Mouse (Mus musculus) heart, embryonic 12.5 days (tissue): ENCODE data around the gene Apol7e. TPM values are rescaled to one million over a fixed set of nuclear protein-coding genes. Genes with fewer than 3 reads are reported as not detected.

ENCODE experiments used
- ATAC-seq: fragments of 200-750 bp; cut with Nextera tagmentation; 2 replicates; pipeline ENCODE4 v1.8.0; 2017; ENCODE audit warnings: moderate TSS enrichment, moderate library complexity; ENCODE audit not compliant: insufficient number of reproducible peaks, low FRiP score
- H3K27ac ChIP-seq: fragments of 300-500 bp; sonication (generic); 2 replicates; pipeline ENCODE4 v1.5.1; 2016; ENCODE audit warnings: mild to moderate bottlenecking, moderate library complexity; ENCODE audit not compliant: poor library complexity, severe bottlenecking
- H3K27me3 ChIP-seq: fragments of 300-500 bp; sonication (generic); replicated peaks from 2 replicates; pipeline ENCODE4 v1.6.1; 2016; ENCODE audit warnings: mild to moderate bottlenecking, moderate library complexity
- H3K36me3 ChIP-seq: fragments of 300-500 bp; sonication (generic); 2 replicates; pipeline ENCODE4 v1.6.1; 2016; ENCODE audit warnings: mild to moderate bottlenecking, moderate library complexity
- H3K4me1 ChIP-seq: fragments of 300-500 bp; sonication (generic); replicated peaks from 2 replicates; pipeline ENCODE4 v1.6.1; 2016; ENCODE audit warnings: mild to moderate bottlenecking
- H3K4me2 ChIP-seq: fragments of 300-500 bp; sonication (generic); 2 replicates; pipeline ENCODE4 v1.6.1; 2016; ENCODE audit warnings: mild to moderate bottlenecking, moderate library complexity
- H3K4me3 ChIP-seq: fragments of 300-500 bp; sonication (generic); 2 replicates; pipeline ENCODE4 v1.5.1; 2016; ENCODE audit warnings: mild to moderate bottlenecking
- H3K9ac ChIP-seq: fragments of 300-500 bp; sonication (generic); 2 replicates; pipeline ENCODE4 v1.6.1; 2016; ENCODE audit warnings: mild to moderate bottlenecking, moderate library complexity
- H3K9me3 ChIP-seq: fragments of 300-500 bp; sonication (generic); replicated peaks from 2 replicates; pipeline ENCODE4 v1.6.1; 2016; ENCODE audit warnings: mild to moderate bottlenecking, moderate library complexity
- WGBS: fragments of 180-500 bp; shearing (Covaris S2); methylation state at CpG from one replicate; pipeline ENCODE4 v1.1.7; 2016; 5-methylcytosine and 5-hydroxymethylcytosine counted together
- polyA plus RNA-seq: library from polyadenylated mRNA; unstranded; fragments of >200 nt; fragmentation: Nextera tagmentation; extraction: Ambion mirVana; gene quantifications from 2 replicates; pipeline ENCODE4 v1.2.1, GENCODE M21; 2016

Apol7e gene
- polyA plus RNA-seq, 1 experiment from 2014 or later: not detected

GRCm38 (mm10) chr15:77761083-77761482 is 62.4 kb downstream of the Apol7e start:
- no peak overlapping the region for H3K27ac ChIP-seq
- H3K4me1 ChIP-seq: 0 out of 2 replicates have a peak, but pooled peaks cover 4% of the 10 kb centered on the region
- ATAC-seq: no peak
- no peaks in the 10 kb centered on the region for H3K9me3 ChIP-seq
- H3K27me3 ChIP-seq: no peaks in the 10 kb centered on the region
- H3K9ac ChIP-seq: no peak overlapping the region
- H3K4me3 ChIP-seq: no peak overlapping the region
- H3K36me3 ChIP-seq: peaks cover 72% of the 10 kb centered on the region
- WGBS: 96% methylated on average over 7 of the region's 7 CpGs
- H3K4me2 ChIP-seq: no peak overlapping the region

GRCm38 (mm10) chr15:77761561-77762380 is 63.1 kb downstream of the Apol7e start:
- no peaks in the 10 kb centered on the region for H3K9me3 ChIP-seq
- no peak overlapping the region for H3K9ac ChIP-seq
- ATAC-seq: no peak; the same call in 1 of the 2 replicates
- 0 out of 2 replicates have a peak, but pooled peaks cover 4% of the 10 kb centered on the region for H3K4me1 ChIP-seq
- no peak overlapping the region for H3K27ac ChIP-seq
- 79% methylated on average over 22 of the region's 22 CpGs for WGBS
- peaks cover 78% of the 10 kb centered on the region for H3K36me3 ChIP-seq
- no peak overlapping the region for H3K4me3 ChIP-seq
- H3K4me2 ChIP-seq: no peak overlapping the region
- no peaks in the 10 kb centered on the region for H3K27me3 ChIP-seq

- H3K27ac ChIP-seq: no peak overlapping the region
- no peaks in the 10 kb centered on the region for H3K9me3 ChIP-seq
- no peak overlapping the region for H3K9ac ChIP-seq
- no peak for ATAC-seq
- no peaks in the 10 kb centered on the region for H3K27me3 ChIP-seq
- peaks cover 91% of the 10 kb centered on the region for H3K36me3 ChIP-seq
- no peak overlapping the region for H3K4me2 ChIP-seq
- H3K4me1 ChIP-seq: no peaks in the 10 kb centered on the region
- no peak overlapping the region for H3K4me3 ChIP-seq
- 91% methylated on average over 16 of the region's 16 CpGs for WGBS
These were observed 64.4 kb downstream of the Apol7e start for GRCm38 (mm10) chr15:77763050-77763449.

GRCm38 (mm10) chr15:77763702-77764101 is 65.0 kb downstream of the Apol7e start:
- H3K9me3 ChIP-seq: no peaks in the 10 kb centered on the region
- no peak for ATAC-seq
- H3K36me3 ChIP-seq: peaks cover 98% of the 10 kb centered on the region
- H3K27me3 ChIP-seq: no peaks in the 10 kb centered on the region
- H3K4me3 ChIP-seq: no peak overlapping the region
- no peaks in the 10 kb centered on the region for H3K4me1 ChIP-seq
- H3K4me2 ChIP-seq: no peak overlapping the region
- WGBS: 90% methylated on average over 11 of the region's 11 CpGs
- H3K9ac ChIP-seq: no peak overlapping the region
- H3K27ac ChIP-seq: no peak overlapping the region

- H3K9ac ChIP-seq: no peak overlapping the region
- no peaks in the 10 kb centered on the region for H3K27me3 ChIP-seq
- H3K9me3 ChIP-seq: no peaks in the 10 kb centered on the region
- no peak overlapping the region for H3K4me2 ChIP-seq
- no peaks in the 10 kb centered on the region for H3K4me1 ChIP-seq
- 78% methylated on average over 13 of the region's 13 CpGs for WGBS
- H3K4me3 ChIP-seq: no peak overlapping the region
- ATAC-seq: no peak
- peaks cover 100% of the 10 kb centered on the region for H3K36me3 ChIP-seq
- no peak overlapping the region for H3K27ac ChIP-seq
These were observed 65.8 kb downstream of the Apol7e start for GRCm38 (mm10) chr15:77764391-77765006.

- H3K4me2 ChIP-seq: no peak overlapping the region
- no peaks in the 10 kb centered on the region for H3K9me3 ChIP-seq
- 93% methylated on average over 16 of the region's 16 CpGs for WGBS
- no peaks in the 10 kb centered on the region for H3K27me3 ChIP-seq
- H3K36me3 ChIP-seq: peaks cover 100% of the 10 kb centered on the region
- H3K9ac ChIP-seq: no peak overlapping the region
- H3K4me1 ChIP-seq: no peaks in the 10 kb centered on the region
- no peak for ATAC-seq
- no peak overlapping the region for H3K4me3 ChIP-seq
- H3K27ac ChIP-seq: no peak overlapping the region
These were observed 66.9 kb downstream of the Apol7e start for GRCm38 (mm10) chr15:77765484-77766093.

GRCm38 (mm10) chr15:77766981-77767380 is 68.3 kb downstream of the Apol7e start:
- Histone ChIP-seq H3K36me3 (peaks cover 100% of the 10 kb centered on the region), H3K9me3 (no peaks in the 10 kb centered on the region), H3K9ac (no peak overlapping the region), H3K4me1 (no peaks in the 10 kb centered on the region), H3K27ac (no peak overlapping the region), H3K27me3 (no peaks in the 10 kb centered on the region), H3K4me3 (no peak overlapping the region), H3K4me2 (no peak overlapping the region)
- 93% methylated on average over 11 of the region's 11 CpGs for WGBS
- ATAC-seq: no peak

Other genes starting within 250 kb of the Apol7e start
- not detected in 2 replicates for gene Apol10a, start 221.8 kb upstream of the Apol7e start, polyA plus RNA-seq
- gene Apol11a, start 190.6 kb upstream of the Apol7e start, polyA plus RNA-seq: not detected in 2 replicates
- gene Apol7c, start 165.5 kb upstream of the Apol7e start, polyA plus RNA-seq: not detected in 2 replicates
- not detected in 2 replicates for gene 1700025B11Rik, start 137.0 kb upstream of the Apol7e start, polyA plus RNA-seq
- gene Apol10b, start 102.7 kb upstream of the Apol7e start, polyA plus RNA-seq: not detected in 2 replicates
- gene Gm36245, start 99.6 kb upstream of the Apol7e start, polyA plus RNA-seq: not detected in 2 replicates
- 0.09 TPM in 1 of 2 replicates, not detected in the other for gene Apol11b, start 55.6 kb upstream of the Apol7e start, polyA plus RNA-seq
- 0.20 and 0.22 TPM in 2 replicates for gene Apol9b, start 30.2 kb downstream of the Apol7e start, polyA plus RNA-seq
- 0.65 and 0.74 TPM in 2 replicates for gene Apol8, start 58.1 kb downstream of the Apol7e start, polyA plus RNA-seq
- 41.9 and 42.0 TPM in 2 replicates for gene Myh9, start 143.3 kb downstream of the Apol7e start, polyA plus RNA-seq
- 228 and 231 TPM in 2 replicates for gene Txn2, start 230.1 kb downstream of the Apol7e start, polyA plus RNA-seq